Mouse (Mus musculus) lung, postnatal 36 days (tissue): ENCODE data around the gene Ascl3.

Experiments
- DNase-seq: peaks from one replicate; pipeline ENCODE4 v3.0.0; 2022; ENCODE audit warnings: mixed read lengths

Gene Ascl3

GRCm38 (mm10) chr7:109708961-109709382 lies 22.6 kb downstream of the Ascl3 start:
- DNase-seq: peak; percentile 79

- peak; percentile 87 for DNase-seq
These were observed 24.3 kb downstream of the Ascl3 start for GRCm38 (mm10) chr7:109707023-109707785.

- peak; percentile 35 for DNase-seq
These were observed 27.1 kb downstream of the Ascl3 start for GRCm38 (mm10) chr7:109704461-109704860.

- DNase-seq: no peak
These were observed 27.5 kb downstream of the Ascl3 start for GRCm38 (mm10) chr7:109704016-109704377.

- peak; percentile 97 for DNase-seq
These were observed 28.1 kb downstream of the Ascl3 start, which contains the start of the genes St5 and Akip1 for GRCm38 (mm10) chr7:109703190-109704015. TSS of gene St5 (minus strand) at chr7:109703605. TSS of gene Akip1 (plus strand) at chr7:109703690.

GRCm38 (mm10) chr7:109702721-109703120 lies 28.8 kb downstream of the Ascl3 start:
- DNase-seq: no peak

- DNase-seq: no peak
These were observed 31.3 kb downstream of the Ascl3 start for GRCm38 (mm10) chr7:109700213-109700612.

- no peak for DNase-seq
These were observed 36.2 kb downstream of the Ascl3 start for GRCm38 (mm10) chr7:109695339-109695726.

GRCm38 (mm10) chr7:109694576-109695338 lies 36.8 kb downstream of the Ascl3 start:
- DNase-seq: no peak

GRCm38 (mm10) chr7:109690961-109691360 lies 40.6 kb downstream of the Ascl3 start:
- DNase-seq: peak; percentile 80

- DNase-seq: no peak
These were observed 41.4 kb downstream of the Ascl3 start for GRCm38 (mm10) chr7:109690101-109690500.

GRCm38 (mm10) chr7:109686585-109687128 lies 44.9 kb downstream of the Ascl3 start:
- DNase-seq: peak; percentile 62

- no peak for DNase-seq
These were observed 50.6 kb downstream of the Ascl3 start for GRCm38 (mm10) chr7:109680879-109681278.

GRCm38 (mm10) chr7:109680284-109680683 lies 51.2 kb downstream of the Ascl3 start:
- DNase-seq: no peak
